Mouse (Mus musculus) MEL (cell line): ENCODE data around the gene Mrpl38.

Source experiments
- CTCF ChIP-seq, 3 experiments: IDR thresholded peaks in 2 of 3; conservative IDR thresholded peaks in 1 of 3; 2 replicates each; pipeline ENCODE4 v1.5.1; 2011 to 2012; ENCODE audit warnings: low read length in 3 of 3, low read depth in 2 of 3, mild to moderate bottlenecking in 2 of 3, improper control_type of control experiment in 1 of 3, inconsistent platforms in 1 of 3, mixed read lengths in 1 of 3, moderate library complexity in 1 of 3; ENCODE audit not compliant: control insufficient read depth in 1 of 3, insufficient read depth in 1 of 3, poor library complexity in 1 of 3, severe bottlenecking in 1 of 3
- RAD21 ChIP-seq: IDR thresholded peaks from 2 replicates; pipeline ENCODE4 v1.6.1; 2011; ENCODE audit warnings: mild to moderate bottlenecking, low read depth, low read length, improper control_type of control experiment
- USF1 ChIP-seq: IDR thresholded peaks from 2 replicates; pipeline ENCODE4 v1.6.1; 2014; ENCODE audit warnings: low read depth, mild to moderate bottlenecking, inconsistent platforms, low read length, improper control_type of control experiment, moderate library complexity
- ZKSCAN1 ChIP-seq: IDR thresholded peaks from 2 replicates; pipeline ENCODE4 v1.6.1; 2012; ENCODE audit warnings: low read depth, mild to moderate bottlenecking, inconsistent platforms, low read length, improper control_type of control experiment, moderate library complexity

GRCm38 (mm10) chr11:116088741-116089394 is 49.8 kb downstream of the Mrpl38 start:
- peak; percentile 15 to 50 (median 15); a peak in 3 of 6 replicates for TF ChIP-seq CTCF (IDR thresholded peaks at IDR 0.05 in 2 of 3, conservative IDR thresholded peaks at IDR 0.05 in 1 of 3; ENCODE audit: control insufficient read depth in 1 of 3, insufficient read depth in 1 of 3, low read depth in 2 of 3, low read length in 3 of 3, poor library complexity in 1 of 3, severe bottlenecking in 1 of 3)
- TF ChIP-seq ZKSCAN1 = no peak
- TF ChIP-seq RAD21 = peak; percentile 5; the same call in 1 of the 2 replicates
- no peak for TF ChIP-seq USF1
